Mouse (Mus musculus) liver, embryonic 14.5 days (tissue): ENCODE data around the gene Tspear.

ENCODE experiments used
- CTCF ChIP-seq: IDR thresholded peaks from 2 replicates; pipeline ENCODE4 v1.5.1; 2016; ENCODE audit warnings: antibody characterized with exemption, low read depth, control low read depth
- EP300 ChIP-seq: IDR thresholded peaks from 2 replicates; pipeline ENCODE4 v1.6.1; 2016; ENCODE audit warnings: antibody characterized with exemption, low read depth

DNA sequence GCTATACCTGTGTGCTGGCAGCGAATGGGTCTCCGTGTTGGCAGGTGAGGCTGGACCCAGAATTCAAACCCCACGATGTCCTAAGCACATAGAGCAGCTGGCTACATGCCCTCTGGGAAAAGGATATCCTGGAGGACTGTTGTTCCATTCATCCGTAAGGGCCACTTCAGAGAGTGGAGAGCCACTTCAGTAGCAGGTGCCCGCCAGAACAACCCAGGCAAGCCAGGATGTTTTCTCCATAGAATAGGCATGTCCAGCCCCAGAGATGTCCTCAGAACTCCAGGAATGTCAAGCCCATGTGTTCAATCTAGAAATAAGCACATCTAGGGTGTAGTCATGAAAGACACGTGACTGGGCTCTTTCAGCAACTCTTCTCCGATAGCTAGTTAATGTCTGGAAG, 183.3 kb downstream of the Tspear start:
- TF ChIP-seq CTCF (no peak), EP300 (no peak)
